Mouse (Mus musculus) cerebellum, postnatal 14 days (tissue): Measurements from ENCODE around the gene Cnot6l.

Experiments used
- DNase-seq, 2 experiments: peaks; one replicate each; pipeline ENCODE4 v3.0.0; 2021; ENCODE audit warnings: mixed read lengths in 2 of 2

Gene Cnot6l

GRCm38 (mm10) chr5:96161263-96161577 is 2.8 kb downstream of the Cnot6l start:
- DNase-seq: no peak

GRCm38 (mm10) chr5:96160467-96161262 is 3.3 kb downstream of the Cnot6l start:
- DNase-seq: peak; percentile 36 to 45

- DNase-seq: no peak
Measured at GRCm38 (mm10) chr5:96142351-96142750, 21.6 kb downstream of the Cnot6l start.

- no peak for DNase-seq
Measured at GRCm38 (mm10) chr5:96130683-96131082, 33.3 kb downstream of the Cnot6l start.

- DNase-seq: no peak
Measured at GRCm38 (mm10) chr5:96126856-96127255, 37.1 kb downstream of the Cnot6l start.

GRCm38 (mm10) chr5:96114943-96115342 is 49.0 kb downstream of the Cnot6l start:
- no peak for DNase-seq

- DNase-seq: no peak
Measured at GRCm38 (mm10) chr5:96104644-96105043, 59.3 kb downstream of the Cnot6l start.

- DNase-seq: no peak
Measured at GRCm38 (mm10) chr5:96091468-96091867, 72.5 kb downstream of the Cnot6l start.

- no peak for DNase-seq
Measured at GRCm38 (mm10) chr5:96085324-96085723, 78.6 kb downstream of the Cnot6l start.

- DNase-seq: no peak
Measured at GRCm38 (mm10) chr5:96079026-96079425, 84.9 kb downstream of the Cnot6l start.

- DNase-seq: no peak
Measured at GRCm38 (mm10) chr5:96065591-96065990, 98.4 kb downstream of the Cnot6l start.

GRCm38 (mm10) chr5:96042492-96042891 is 121.5 kb downstream of the Cnot6l start:
- DNase-seq: no peak

GRCm38 (mm10) chr5:96041507-96042104 is 122.4 kb downstream of the Cnot6l start:
- DNase-seq: no peak

- DNase-seq: no peak
Measured at GRCm38 (mm10) chr5:96039188-96039840, 124.7 kb downstream of the Cnot6l start.

GRCm38 (mm10) chr5:96037684-96038121 is 126.3 kb downstream of the Cnot6l start:
- peak in 1 of 2 experiments; percentile 16 for DNase-seq

- no peak for DNase-seq
Measured at GRCm38 (mm10) chr5:96036125-96036672, 127.8 kb downstream of the Cnot6l start.

- DNase-seq: no peak
Measured at GRCm38 (mm10) chr5:96034101-96034500, 129.9 kb downstream of the Cnot6l start.

- DNase-seq: no peak
Measured at GRCm38 (mm10) chr5:96029821-96030220, 134.2 kb downstream of the Cnot6l start.
